Mouse (Mus musculus): ENCODE results near the gene Sh3bp1.

Gene Sh3bp1

DNA sequence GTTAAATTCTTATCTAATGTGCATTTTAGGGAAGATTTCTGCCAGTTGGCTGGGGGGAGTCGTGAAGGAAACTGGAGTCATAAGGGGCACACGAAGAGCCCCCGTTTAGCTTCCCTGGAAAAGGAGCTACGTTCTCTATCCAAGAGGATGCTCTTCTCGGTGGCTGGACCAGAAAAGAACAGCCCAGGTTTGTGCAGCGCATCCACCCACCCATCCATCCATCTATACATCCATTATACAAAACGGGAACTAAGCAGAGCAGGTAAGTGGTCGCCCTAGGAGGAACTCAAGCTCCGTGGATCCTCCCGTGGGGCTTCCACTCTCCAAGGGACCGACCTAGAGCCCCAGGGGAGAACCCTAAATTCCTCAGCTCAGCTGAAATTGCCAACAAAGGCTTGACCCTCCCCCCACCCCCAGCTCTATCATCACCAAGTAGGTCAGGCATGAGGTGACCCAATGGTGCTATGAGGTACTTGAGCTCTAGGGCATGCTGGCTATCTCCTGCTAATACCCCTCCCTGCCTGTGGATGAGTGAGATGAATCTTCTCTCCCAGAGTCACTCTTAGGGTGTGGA, 48.7 kb downstream of the Sh3bp1 start:
- DNase-seq = no peak

GRCm38 (mm10) chr15:78948883-78949282, 49.3 kb downstream of the Sh3bp1 start:
- DNase-seq = no peak

DNA sequence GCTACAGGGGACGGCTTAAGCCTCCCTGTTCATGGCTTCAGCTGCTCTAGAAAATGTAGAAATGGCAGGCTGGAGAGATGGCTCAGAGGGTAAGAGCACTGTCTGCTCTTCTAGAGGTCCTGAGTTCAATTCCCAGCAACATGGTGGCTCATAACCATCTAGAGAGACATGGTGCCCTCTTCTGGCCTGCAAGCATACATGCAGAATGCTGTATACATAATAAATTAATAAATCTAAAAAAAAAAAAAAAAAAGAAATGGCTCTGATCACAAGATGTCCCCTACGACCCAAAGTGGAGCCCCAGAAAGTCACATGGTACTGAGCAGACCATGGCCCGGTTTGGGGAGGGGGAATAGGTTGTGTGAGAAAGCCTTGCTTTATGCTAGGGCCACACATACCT, 56.1 kb downstream of the Sh3bp1 start:
- DNase-seq = no peak

GRCm38 (mm10) chr15:78956351-78956750, 56.8 kb downstream of the Sh3bp1 start:
- no peak for DNase-seq

GRCm38 (mm10) chr15:78957021-78957420, 57.5 kb downstream of the Sh3bp1 start:
- DNase-seq = no peak

DNA sequence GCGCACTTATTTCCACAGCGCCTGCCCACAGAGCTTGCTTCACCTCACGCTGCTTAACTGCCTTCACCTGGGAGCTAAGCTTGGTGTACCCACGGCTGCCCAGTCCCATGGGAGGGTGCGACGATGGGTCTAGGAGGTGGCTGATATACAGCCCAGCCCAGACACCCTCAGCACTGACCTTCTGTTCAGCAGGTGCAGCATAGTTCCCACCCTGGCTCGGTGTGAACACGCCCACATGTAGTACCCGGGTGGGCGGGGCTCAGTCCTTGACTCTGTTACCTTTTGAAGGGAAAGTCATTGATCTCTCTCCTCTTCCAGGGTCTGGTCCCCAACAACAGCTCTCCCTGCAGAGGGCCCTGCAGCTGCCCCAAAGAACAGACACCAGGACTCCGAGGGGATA, 60.0 kb downstream of the Sh3bp1 start:
- DNase-seq = no peak

GRCm38 (mm10) chr15:78960088-78960487, 60.5 kb downstream of the Sh3bp1 start:
- no peak for DNase-seq

Data from right cerebral cortex, postnatal 25 days (tissue).